Mouse (Mus musculus) cerebellum, adult 11 months (tissue): ENCODE measurements around the gene Aqr.
"Not testable (repeated sequence)": the region's sequence is repeated elsewhere in the genome, so short reads cannot be mapped to it uniquely, and the experiment has no call there.

Experiments used
- DNase-seq: peaks from one replicate; pipeline ENCODE4 v3.0.0; 2022

Gene Aqr

GRCm38 (mm10) chr2:114186924-114187323 is at the start of gene Aqr:
Aqr (minus strand) TSS chr2:114187024.
- DNase-seq: not testable (repeated sequence)

GRCm38 (mm10) chr2:114236566-114236965 is 49.7 kb upstream of the Aqr start:
- DNase-seq: no peak

GRCm38 (mm10) chr2:114235584-114235983 is 48.8 kb upstream of the Aqr start:
- no peak for DNase-seq

GRCm38 (mm10) chr2:114231248-114231647 is 44.4 kb upstream of the Aqr start:
- DNase-seq: no peak

DNA sequence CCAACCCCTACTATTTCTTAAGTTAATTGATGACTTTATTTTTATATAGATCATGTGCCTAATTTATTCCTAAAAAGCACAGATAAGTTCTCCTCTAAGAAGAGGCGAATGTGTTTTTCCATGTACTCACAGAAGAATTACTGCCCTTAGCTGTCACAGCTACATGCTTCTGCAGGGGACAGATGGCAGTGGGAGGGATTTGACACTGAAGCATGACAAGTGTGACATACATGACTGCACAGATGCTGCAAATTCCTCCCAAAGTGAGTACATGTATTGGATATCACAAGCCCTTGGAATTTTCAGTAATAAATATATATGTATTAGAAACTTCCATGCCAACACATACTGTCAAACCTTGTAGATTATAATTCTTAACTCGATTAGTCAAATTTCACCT is 41.8 kb upstream of the Aqr start:
- no peak for DNase-seq

GRCm38 (mm10) chr2:114205036-114205435 is 18.2 kb upstream of the Aqr start:
- no peak for DNase-seq

DNA sequence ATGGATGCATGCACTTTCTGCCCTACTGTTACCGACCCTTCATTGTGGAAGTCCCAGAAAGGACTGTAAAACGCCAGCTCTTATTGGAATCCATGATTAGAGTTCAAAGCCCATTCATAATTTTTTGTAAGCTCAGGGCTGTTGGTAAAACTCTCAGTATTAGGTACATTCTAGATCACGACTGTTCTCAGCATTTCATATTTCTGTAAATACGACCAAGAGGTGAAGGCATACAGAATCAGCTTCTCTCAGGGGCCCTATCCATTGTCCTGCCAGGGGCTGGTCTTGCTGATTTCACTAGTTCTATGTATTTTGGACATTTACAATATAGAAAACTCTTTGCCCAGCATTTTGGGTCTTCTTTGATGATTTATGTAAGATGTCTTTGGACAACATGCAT is 14.8 kb upstream of the Aqr start:
- no peak for DNase-seq

DNA sequence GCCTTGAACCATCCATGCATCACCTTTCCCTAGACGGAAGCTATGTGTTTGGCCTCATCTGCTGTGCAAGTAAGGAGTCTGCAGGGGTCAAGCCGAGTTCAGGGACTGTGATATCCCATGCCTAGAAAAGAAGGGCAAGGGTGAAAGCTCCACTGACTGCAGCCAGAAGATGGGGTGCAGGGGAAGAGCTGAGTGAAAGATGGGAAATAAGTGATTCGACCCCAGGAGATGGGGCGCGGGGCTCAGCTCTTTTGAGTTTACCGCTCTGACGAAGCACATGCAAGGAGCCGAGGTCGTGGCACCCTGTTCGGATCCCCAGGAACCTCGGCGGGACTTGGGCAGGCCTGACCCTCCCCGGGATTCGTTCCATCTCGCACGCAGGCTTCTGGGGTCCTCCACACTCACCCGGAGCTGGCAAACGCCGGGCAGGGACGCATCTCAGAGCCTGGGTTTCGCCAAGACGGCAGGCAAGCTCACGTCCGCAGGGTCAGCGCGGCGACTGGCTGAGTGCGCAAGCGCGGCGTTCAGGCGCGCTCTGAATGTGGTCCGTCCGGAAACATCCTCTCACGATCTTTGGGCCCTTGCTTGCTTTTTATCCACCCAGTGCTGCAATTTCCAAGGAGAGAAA is 14.2 kb upstream of the Aqr start, which contains the start of gene Zfp770:
TSS of gene Zfp770 (minus strand) at position 538 of the 628 bp plus-strand sequence.
- peak; percentile 80 for DNase-seq

GRCm38 (mm10) chr2:114196421-114196820 is 9.6 kb upstream of the Aqr start:
- no peak for DNase-seq

DNA sequence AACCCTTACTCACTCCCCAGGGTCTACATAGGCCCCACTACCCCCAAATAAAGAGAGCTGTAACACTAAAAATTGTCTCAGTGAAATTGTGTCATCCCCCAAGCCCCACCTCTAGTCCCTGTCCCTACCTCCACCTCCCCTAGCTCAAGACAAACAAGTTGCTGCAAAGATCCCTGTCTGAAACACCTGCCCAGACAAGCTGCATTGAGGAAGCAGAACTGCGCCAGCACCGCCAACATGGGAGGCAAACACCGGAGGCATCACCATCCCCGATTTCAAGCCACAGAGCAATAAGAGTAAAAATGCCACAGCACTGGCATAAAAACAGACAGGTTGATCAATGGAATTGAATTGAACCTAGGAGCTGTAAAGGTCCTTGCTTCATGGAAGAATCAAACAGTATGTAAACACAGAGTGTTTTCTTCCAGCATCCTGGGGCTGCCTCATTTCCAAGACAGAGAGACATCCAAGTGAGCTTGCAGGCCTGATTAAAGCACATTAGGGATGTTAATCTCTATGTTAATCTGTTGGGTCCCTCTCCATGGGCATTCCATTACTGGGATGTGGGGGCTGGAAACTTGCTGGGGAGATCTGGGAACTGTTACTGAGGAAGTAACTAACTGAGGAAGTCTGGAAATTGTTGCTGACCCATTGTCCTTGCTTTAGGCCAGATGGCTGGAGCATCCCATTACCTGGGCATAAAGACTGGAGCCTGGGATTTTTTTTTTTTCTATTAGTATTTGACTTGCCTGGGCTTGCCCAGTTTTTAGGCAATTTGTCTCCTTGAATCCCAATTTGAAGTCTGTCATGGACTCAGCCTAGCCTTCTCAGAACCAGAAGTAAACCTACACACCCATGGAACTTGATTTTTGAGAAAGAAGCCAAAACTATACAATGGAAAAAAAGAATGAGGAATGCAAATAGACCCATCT is 8.8 kb downstream of the Aqr start:
- no peak for DNase-seq

DNA sequence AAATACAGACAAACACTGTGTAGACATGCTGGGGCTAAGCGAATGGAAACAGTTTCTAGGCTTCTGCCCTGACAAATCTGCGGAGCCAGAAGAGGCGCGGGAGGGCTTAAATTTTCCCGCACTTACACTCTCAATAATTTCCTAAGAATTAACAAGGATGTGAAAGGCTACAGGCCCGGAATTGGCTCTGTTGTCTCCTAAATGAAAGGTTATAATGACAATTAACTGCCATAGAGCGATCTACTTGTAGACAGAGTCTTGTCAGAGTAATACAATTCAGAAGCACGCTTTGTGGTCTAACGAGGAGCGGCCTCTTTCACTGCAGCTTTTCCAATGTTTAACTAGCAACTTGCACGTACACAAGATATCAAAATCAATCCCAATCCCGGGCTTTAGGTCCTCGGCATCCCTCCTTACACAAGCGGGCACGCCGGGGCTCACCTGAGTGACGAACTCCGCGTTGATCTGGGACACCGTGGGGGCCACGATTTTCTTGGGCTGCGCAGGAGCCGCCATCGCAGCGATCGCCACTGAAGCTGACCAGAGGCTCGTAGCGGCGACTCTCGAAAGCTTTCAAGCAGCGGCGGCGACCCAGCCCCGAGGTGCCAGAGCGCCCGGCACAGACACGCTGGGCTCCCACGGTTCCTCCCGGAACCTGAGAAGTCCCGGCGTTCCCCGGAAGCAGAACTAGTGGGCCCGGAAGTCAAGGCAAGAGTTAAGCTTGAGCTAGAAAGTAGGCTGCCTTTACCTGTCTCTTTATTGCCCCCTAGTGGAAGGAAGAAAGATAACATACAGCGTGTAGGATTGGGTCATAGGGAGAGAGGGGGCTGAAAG is 12.0 kb downstream of the Aqr start:
- peak; percentile 79 for DNase-seq

- DNase-seq: no peak
Measured at GRCm38 (mm10) chr2:114173248-114173647, 13.6 kb downstream of the Aqr start.

DNA sequence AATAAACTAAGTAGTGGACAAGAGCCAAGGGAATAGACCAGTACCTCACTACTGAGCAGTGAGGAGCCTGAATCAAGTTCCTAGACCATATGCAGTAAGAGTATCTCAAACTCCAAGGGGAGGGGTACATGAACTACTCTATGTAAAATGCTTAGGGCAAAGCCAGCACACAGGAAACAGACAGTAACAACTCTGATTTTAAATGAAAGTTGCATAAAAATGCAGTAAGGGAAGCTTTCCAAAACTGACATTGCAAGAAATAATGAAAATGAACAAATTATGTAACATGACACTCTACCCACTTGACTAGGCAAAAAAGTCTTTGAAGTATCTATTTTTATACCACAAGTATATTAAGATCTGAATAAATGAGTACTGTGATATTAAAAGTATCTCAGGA is 19.0 kb downstream of the Aqr start:
- no peak for DNase-seq

GRCm38 (mm10) chr2:114161978-114162377 is 24.8 kb downstream of the Aqr start:
- no peak for DNase-seq

DNA sequence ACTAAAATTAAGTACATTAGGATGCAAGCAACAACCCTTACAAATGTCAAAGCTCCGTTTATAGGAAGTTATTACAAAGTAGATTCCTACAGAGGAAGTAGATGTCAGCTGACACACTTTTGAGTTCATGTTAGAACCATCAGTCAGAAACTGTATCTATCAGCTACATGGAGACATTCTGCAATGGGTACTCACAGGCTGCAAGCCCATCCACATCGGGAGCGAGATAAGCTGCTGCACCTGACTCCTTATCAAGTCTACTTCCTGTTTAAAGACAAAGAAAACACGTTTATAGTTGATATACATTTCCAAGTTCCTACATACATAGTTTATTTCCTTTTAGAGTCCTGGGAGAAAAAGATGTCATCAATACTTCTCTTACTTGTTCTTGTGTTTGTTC is 29.5 kb downstream of the Aqr start:
- DNase-seq: no peak

DNA sequence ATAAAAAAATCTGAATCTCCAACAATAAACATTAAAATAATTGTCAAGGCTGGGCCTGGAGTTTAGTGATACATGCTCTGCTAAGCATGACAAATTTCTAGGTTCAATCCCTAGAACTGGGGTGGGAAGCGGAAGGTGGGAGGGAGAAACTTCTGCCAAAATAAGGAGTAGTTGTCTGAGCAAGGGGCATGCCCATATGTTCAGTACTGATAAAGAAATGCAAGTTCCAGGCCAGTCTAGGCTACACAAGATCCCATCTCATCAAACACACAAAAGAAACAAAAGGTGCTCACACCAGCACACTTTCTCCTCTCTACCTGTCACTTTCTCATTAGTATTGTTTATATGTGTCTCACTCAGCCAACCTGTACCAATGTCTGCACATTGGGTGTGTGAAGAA is 30.2 kb downstream of the Aqr start:
- no peak for DNase-seq

DNA sequence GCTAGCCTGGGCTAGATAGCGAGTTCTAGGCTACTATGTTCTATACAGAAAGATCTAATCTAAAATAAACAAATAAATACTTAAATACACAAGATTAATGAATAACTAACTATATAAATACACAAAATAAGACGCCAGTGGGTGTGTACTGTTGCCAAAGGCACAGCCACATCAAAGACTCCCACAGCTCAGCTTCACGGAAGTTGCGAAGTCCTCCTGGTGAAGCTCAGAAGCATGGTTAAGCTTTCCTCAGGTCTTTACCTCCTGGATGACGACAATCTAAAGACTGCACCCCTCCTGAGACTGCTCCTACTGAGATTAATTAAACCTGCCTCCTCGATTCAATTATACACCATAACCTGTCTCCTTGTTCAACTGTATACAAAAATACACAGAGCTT is 33.6 kb downstream of the Aqr start:
- no peak for DNase-seq

DNA sequence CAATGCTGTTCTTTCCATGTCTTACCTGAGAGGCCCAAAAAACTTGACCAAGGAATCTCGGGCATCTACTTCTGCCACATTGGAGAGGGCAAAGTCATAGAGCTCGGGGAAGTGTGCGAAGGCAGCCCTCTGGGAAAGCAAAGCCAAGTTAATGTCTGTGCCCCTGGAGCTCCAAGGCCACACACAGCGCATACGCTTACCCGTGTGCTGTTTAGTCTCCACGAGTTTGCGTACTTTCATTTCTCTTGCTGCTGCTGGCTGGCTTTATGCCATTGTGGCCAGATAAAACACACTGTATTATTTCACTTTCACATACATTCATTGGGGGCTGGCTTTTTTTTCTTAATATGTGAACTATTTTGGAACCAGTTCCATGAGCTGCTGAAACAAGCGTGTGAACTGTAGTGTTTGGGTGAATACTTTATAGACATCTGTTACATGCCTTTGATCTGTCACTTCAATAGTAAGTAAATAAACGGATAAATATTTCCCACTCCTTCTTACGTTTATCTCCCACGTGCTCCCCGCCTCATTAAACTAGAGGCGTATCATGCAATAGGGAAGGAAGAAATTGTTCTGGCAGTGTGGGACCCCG is 39.9 kb downstream of the Aqr start:
- DNase-seq: no peak

DNA sequence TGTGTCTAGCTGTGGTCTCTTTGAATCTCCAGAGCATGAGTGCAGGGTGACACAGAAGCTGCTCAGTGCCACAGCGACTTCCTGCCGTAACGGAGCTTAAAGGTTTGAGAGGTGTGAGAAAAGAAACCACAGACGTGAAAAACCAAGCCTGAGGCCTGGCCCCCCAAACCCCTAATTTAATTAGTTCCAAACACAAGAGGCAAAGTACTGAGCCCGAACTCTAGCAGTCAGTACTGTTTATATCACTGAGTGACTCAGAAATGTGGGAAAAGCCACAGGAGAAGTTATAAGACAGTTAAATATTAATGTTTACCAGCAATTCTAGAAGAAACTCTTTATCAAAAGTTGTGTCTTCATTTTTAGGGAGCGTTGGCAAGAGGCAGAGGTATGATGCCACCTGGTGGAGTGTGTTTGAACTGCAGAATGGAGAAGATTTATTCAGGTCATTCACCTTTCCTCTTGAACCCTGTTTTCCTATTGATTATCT is 41.5 kb downstream of the Aqr start:
- peak; percentile 19 for DNase-seq

GRCm38 (mm10) chr2:114144915-114145314 is 41.9 kb downstream of the Aqr start:
- DNase-seq: no peak

- no peak for DNase-seq
Measured at GRCm38 (mm10) chr2:114143842-114144241, 43.0 kb downstream of the Aqr start.

DNA sequence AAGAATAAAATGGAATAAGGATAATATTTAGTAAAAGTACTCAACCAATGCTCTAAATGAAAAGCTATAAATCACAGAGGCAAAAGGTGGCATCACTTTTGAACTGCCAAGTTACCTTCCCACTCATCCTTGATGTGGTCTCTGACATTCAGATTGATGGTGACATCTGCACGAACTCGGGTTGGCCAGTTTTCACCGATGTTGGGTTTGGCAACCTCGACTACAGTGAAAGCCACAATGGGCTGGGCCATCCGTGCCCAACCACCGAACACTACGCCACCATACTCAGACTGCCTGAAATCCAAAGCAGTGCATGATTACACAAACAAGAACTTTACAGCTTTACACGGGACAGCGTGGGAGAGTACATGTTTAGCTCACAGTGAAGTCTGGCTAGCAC is 50.1 kb downstream of the Aqr start:
- DNase-seq: no peak

DNA sequence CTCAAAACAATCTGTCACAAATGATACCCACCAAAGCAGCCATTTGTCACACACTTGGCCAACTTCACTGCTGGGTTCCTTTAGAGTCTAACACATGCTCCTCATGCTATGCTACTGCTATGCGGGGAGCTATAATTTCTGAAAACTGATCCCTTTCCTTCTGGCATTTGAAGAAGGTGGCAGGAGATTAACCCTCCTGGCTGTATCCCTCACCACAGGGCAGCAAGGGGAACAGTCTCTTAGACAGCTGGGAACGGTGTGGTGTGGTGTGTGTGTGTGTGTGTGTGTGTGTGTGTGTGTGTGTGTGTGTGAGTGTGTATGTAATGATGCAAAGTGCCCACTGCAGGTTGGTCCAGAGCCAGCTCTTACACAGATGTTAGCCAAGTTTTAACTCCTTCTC is 51.0 kb downstream of the Aqr start:
- DNase-seq: no peak
